Mouse (Mus musculus) hindbrain, embryonic 11.5 days (tissue): ENCODE measurements at regions not wholly inside any gene's neighbourhood (a gene's known extent, or its start where the extent isn't known, plus 50 kb on each side); places are given as distances from the start of the nearest gene placed in this dataset.

Experiments used
- ATAC-seq: fragments of 200-750 bp; cut with Nextera tagmentation; 2 replicates; pipeline ENCODE4 v1.8.0; 2017; ENCODE audit warnings: mild to moderate bottlenecking, moderate TSS enrichment, moderate library complexity; ENCODE audit not compliant: low FRiP score
- DNase-seq: peaks from one replicate; pipeline ENCODE4 v3.0.0-alpha.2; 2015; ENCODE audit warnings: low spot score
- H3K27ac ChIP-seq: fragments of 300-500 bp; sonication (generic); 2 replicates; pipeline ENCODE4 v1.5.1; 2014; ENCODE audit warnings: mild to moderate bottlenecking, low read depth, low read length
- H3K27me3 ChIP-seq: fragments of 300-500 bp; sonication (generic); 2 replicates; pipeline ENCODE4 v1.6.1; 2014; ENCODE audit warnings: mild to moderate bottlenecking, low read length, moderate library complexity, mixed read lengths; ENCODE audit not compliant: control insufficient read depth, insufficient read depth
- H3K36me3 ChIP-seq: fragments of 300-500 bp; sonication (generic); 2 replicates; pipeline ENCODE4 v1.6.1; 2014; ENCODE audit warnings: mild to moderate bottlenecking, low read length, moderate library complexity, mixed read lengths; ENCODE audit not compliant: control insufficient read depth, insufficient read depth
- H3K4me1 ChIP-seq: fragments of 300-500 bp; sonication (generic); replicated peaks from 2 replicates; pipeline ENCODE4 v1.6.1; 2014; ENCODE audit warnings: low read length, mixed read lengths; ENCODE audit not compliant: control insufficient read depth, insufficient read depth
- H3K4me2 ChIP-seq: fragments of 300-500 bp; sonication (generic); replicated peaks from 2 replicates; pipeline ENCODE4 v1.6.1; 2014; ENCODE audit warnings: mild to moderate bottlenecking, low read depth, low read length
- H3K4me3 ChIP-seq: fragments of 300-500 bp; sonication (generic); 2 replicates; pipeline ENCODE4 v1.5.1; 2014; ENCODE audit warnings: low read depth, low read length
- H3K9ac ChIP-seq: fragments of 300-500 bp; sonication (generic); 2 replicates; pipeline ENCODE4 v1.6.1; 2014; ENCODE audit warnings: low read depth, low read length
- H3K9me3 ChIP-seq: fragments of 300-500 bp; sonication (generic); 2 replicates; pipeline ENCODE4 v1.6.1; 2016; ENCODE audit warnings: low read length; ENCODE audit not compliant: control insufficient read depth
- WGBS: fragments of 180-500 bp; shearing (Covaris S2); extraction: QIAGEN DNeasy Blood & Tissue Kit; methylation state at CpG from one replicate; pipeline ENCODE4 v1.1.7; 2014; 5-methylcytosine and 5-hydroxymethylcytosine counted together

DNA sequence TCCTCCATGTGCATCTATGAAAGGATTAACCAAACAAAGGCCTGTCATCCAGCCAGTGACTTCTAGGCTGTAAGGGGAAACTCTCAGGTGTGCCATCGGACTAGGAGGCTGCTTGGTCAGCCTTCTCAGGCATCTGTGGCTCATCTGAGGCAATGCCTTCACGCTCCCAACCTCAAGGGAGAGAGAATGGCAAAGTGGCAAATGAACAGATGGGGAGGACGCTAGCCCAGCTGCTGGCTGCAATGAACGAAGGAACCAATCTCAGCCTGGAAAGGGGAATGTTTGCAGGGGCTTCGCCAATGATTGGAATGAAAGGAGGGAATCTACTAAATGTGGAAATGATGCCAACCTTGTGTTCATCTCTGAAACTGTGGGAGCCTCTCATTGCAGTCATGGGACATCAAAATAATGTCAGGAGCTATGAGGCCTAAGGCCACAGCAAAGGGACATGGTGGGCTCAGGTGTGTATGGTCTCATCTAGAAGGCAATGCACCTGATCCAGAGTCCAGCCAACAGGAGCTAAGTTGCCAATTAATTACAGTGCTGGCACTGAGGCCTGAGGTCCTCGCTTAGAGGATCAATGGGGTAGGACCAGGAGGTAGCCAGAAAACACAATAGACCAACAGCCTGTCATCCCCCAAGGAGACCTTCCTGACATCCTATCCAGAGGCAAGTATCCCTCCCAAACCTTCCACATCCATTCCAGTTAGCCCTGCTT, 108.9 kb upstream of the Ptprt start:
- Histone ChIP-seq H3K36me3 (no peaks in the 10 kb centered on the region), H3K4me2 (no peak overlapping the region), H3K9me3 (no peaks in the 10 kb centered on the region), H3K4me1 (no peaks in the 10 kb centered on the region), H3K27me3 (no peaks in the 10 kb centered on the region), H3K4me3 (no peak overlapping the region), H3K27ac (no peak overlapping the region), H3K9ac (no peak overlapping the region)
- ATAC-seq: no peak
- 83% methylated on average over 6 of the region's 6 CpGs for WGBS
- no peak for DNase-seq

- no peaks in the 10 kb centered on the region for H3K9me3 ChIP-seq
- H3K4me1 ChIP-seq: no peaks in the 10 kb centered on the region
- H3K27me3 ChIP-seq: no peaks in the 10 kb centered on the region
- no peak overlapping the region for H3K27ac ChIP-seq
- no peak for DNase-seq
- no peaks in the 10 kb centered on the region for H3K36me3 ChIP-seq
- no peak overlapping the region for H3K4me2 ChIP-seq
- WGBS: 92% methylated on average over 6 of the region's 6 CpGs
- H3K4me3 ChIP-seq: no peak overlapping the region
- ATAC-seq: no peak
- no peak overlapping the region for H3K9ac ChIP-seq
Measured at GRCm38 (mm10) chr2:162764059-162764458, 103.1 kb upstream of the Ptprt start.

GRCm38 (mm10) chr2:162740523-162740922, 79.6 kb upstream of the Ptprt start:
- no peaks in the 10 kb centered on the region for H3K4me1 ChIP-seq
- 85% methylated on average over 5 of the region's 5 CpGs for WGBS
- no peak for ATAC-seq
- no peak overlapping the region for H3K4me3 ChIP-seq
- H3K9me3 ChIP-seq: no peaks in the 10 kb centered on the region
- no peak for DNase-seq
- H3K27me3 ChIP-seq: no peaks in the 10 kb centered on the region
- H3K9ac ChIP-seq: no peak overlapping the region
- H3K4me2 ChIP-seq: no peak overlapping the region
- no peaks in the 10 kb centered on the region for H3K36me3 ChIP-seq
- no peak overlapping the region for H3K27ac ChIP-seq

DNA sequence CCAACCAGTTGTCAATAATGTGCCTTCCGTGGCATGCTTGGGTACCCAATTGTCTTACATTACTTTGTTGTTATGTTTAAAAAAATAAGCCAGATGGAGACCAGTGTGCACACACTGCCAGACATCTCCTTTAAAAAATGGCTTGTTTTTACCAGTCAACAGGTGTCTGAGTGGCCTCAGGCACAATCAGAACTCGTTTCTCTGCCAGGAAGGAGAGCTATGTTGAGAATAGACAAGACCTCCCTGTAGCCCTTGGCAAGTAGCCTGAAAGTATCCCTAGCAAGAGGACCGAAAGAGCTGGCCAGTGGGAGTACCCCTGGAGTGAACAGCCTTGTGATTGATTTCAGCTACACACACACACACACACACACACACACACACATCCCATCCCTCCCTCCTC, 74.8 kb upstream of the Ptprt start:
- Histone ChIP-seq H3K9me3 (no peaks in the 10 kb centered on the region), H3K4me2 (no peak overlapping the region), H3K27me3 (no peaks in the 10 kb centered on the region), H3K4me3 (no peak overlapping the region), H3K36me3 (no peaks in the 10 kb centered on the region), H3K27ac (no peak overlapping the region), H3K9ac (no peak overlapping the region), H3K4me1 (no peaks in the 10 kb centered on the region)
- DNase-seq (no peak), ATAC-seq (no peak)
- 78% methylated on average over 3 of the region's 3 CpGs for whole genome bisulfite sequencing

DNA sequence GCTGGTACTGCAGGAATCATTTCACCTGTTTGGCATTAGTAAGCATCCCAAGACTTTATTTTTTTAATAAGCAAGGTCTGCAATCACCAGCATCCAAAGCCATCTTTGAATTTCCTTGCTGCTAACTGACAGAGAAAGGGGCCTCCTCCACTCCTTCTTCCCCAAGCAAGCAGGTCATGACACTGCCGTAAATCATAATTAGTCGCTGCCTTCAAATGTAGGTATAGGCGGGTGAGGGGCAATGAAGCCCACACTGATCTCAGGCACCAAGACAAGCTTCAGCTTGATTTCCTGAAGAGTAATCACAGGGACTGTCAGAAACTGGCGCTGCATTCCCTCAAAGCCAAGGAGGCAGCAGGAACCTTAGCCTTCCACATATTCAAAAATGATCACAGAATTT, 73.3 kb upstream of the Ptprt start:
- no peaks in the 10 kb centered on the region for H3K27me3 ChIP-seq
- no peak overlapping the region for H3K27ac ChIP-seq
- H3K36me3 ChIP-seq: no peaks in the 10 kb centered on the region
- no peaks in the 10 kb centered on the region for H3K4me1 ChIP-seq
- peak; percentile 28 for DNase-seq
- no peak overlapping the region for H3K4me3 ChIP-seq
- H3K4me2 ChIP-seq: no peak overlapping the region
- ATAC-seq: no peak
- 61% methylated on average over 4 of the region's 4 CpGs for WGBS
- no peak overlapping the region for H3K9ac ChIP-seq
- H3K9me3 ChIP-seq: no peaks in the 10 kb centered on the region

GRCm38 (mm10) chr2:162720016-162720415, 59.1 kb upstream of the Ptprt start:
- Histone ChIP-seq H3K27me3 (no peaks in the 10 kb centered on the region), H3K9me3 (no peaks in the 10 kb centered on the region), H3K4me2 (no peak overlapping the region), H3K4me3 (no peak overlapping the region), H3K9ac (no peak overlapping the region), H3K36me3 (no peaks in the 10 kb centered on the region), H3K4me1 (no peaks in the 10 kb centered on the region), H3K27ac (no peak overlapping the region)
- ATAC-seq (no peak), DNase-seq (no peak)
- WGBS: 66% methylated on average over 3 of the region's 3 CpGs

- Histone ChIP-seq H3K4me2 (no peak overlapping the region), H3K27ac (no peak overlapping the region), H3K4me1 (no peaks in the 10 kb centered on the region), H3K9ac (no peak overlapping the region), H3K9me3 (no peaks in the 10 kb centered on the region), H3K4me3 (no peak overlapping the region), H3K36me3 (no peaks in the 10 kb centered on the region), H3K27me3 (no peaks in the 10 kb centered on the region)
- DNase-seq: no peak
- ATAC-seq: no peak
- WGBS: 74% methylated on average over 7 of the region's 7 CpGs
Measured at GRCm38 (mm10) chr2:162718466-162718865, 57.5 kb upstream of the Ptprt start.

DNA sequence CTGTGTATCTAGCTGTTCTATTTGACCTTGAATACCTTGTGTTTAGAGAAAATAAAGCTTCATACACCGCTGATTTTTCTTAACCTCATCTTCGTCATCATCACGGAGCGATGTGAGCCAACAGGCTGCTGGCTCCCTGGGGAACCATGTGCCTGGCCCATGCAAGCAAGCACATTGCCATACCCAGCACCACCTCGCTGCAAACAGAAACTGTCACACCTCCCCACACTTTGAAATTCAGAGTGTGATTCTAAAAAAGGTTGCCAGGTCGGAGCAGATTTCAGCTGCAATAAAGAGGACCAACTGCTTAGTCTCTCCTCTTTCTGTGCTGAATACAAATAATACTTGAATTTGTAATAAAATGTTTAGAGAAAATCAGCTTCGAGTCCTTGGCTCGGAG, 54.0 kb upstream of the Ptprt start:
- Histone ChIP-seq H3K4me1 (no peaks in the 10 kb centered on the region), H3K36me3 (no peaks in the 10 kb centered on the region), H3K27ac (no peak overlapping the region), H3K4me3 (no peak overlapping the region), H3K9ac (no peak overlapping the region), H3K9me3 (no peaks in the 10 kb centered on the region), H3K27me3 (no peaks in the 10 kb centered on the region), H3K4me2 (no peak overlapping the region)
- WGBS: 84% methylated on average over 8 of the region's 8 CpGs
- no peak for ATAC-seq
- DNase-seq: no peak

GRCm38 (mm10) chr2:162712972-162713371, 52.0 kb upstream of the Ptprt start:
- ATAC-seq: no peak
- DNase-seq: peak; percentile 21
- H3K4me3 ChIP-seq: no peak overlapping the region
- no peak overlapping the region for H3K27ac ChIP-seq
- H3K9me3 ChIP-seq: no peaks in the 10 kb centered on the region
- 73% methylated on average over 1 of the region's 1 CpGs for WGBS
- no peak overlapping the region for H3K9ac ChIP-seq
- no peaks in the 10 kb centered on the region for H3K27me3 ChIP-seq
- H3K4me1 ChIP-seq: no peaks in the 10 kb centered on the region
- H3K36me3 ChIP-seq: no peaks in the 10 kb centered on the region
- no peak overlapping the region for H3K4me2 ChIP-seq
